Mouse (Mus musculus) liver, embryonic 14.5 days (tissue): ENCODE results near the gene Mcts2.

Source experiments
- CTCF ChIP-seq: IDR thresholded peaks from 2 replicates; pipeline ENCODE4 v1.5.1; 2016; ENCODE audit warnings: antibody characterized with exemption, low read depth, control low read depth
- EP300 ChIP-seq: IDR thresholded peaks from 2 replicates; pipeline ENCODE4 v1.6.1; 2016; ENCODE audit warnings: antibody characterized with exemption, low read depth

DNA sequence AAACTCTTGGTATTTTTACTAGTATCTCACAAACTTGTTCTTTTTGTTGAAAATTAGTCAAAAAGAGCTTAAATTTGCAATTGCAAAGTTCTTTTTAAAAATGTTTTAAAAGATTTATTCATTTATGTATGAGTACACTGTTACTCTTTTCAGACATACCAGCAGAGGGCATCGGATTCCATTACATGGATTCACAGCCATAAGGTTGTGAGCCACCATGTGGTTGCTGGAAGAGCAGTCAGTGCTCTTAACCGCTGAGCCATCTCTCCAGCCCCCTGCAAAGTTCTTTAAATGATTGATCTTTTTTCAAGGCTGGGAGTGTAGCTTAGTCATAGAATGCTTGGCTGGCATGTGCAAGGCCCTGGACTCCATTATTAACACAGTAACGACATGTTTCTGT, 8.5 kb upstream of the Mcts2 start:
- TF ChIP-seq EP300 (no peak), CTCF (peak; percentile 68)
